Mouse (Mus musculus) brain, embryonic 18.5 days (tissue): ENCODE measurements around the gene Cdc37.
A peak's percentile ranks its signal among the peaks of the same experiment; 100 is the strongest.

Experiments
- DNase-seq: peaks from one replicate; pipeline ENCODE4 v3.0.0-alpha.2; 2012; ENCODE audit warnings: low read depth, low spot score

Cdc37 gene

GRCm38 (mm10) chr9:21100447-21101161 lies 49.2 kb downstream of the Cdc37 start:
- no peak for DNase-seq

- DNase-seq, result no peak
These were observed 52.0 kb downstream of the Cdc37 start for GRCm38 (mm10) chr9:21097793-21098192.

GRCm38 (mm10) chr9:21095958-21096357 lies 53.8 kb downstream of the Cdc37 start:
- DNase-seq, result no peak

- DNase-seq, result no peak
These were observed 56.4 kb downstream of the Cdc37 start for GRCm38 (mm10) chr9:21093423-21093822.

- DNase-seq, result peak; percentile 96
These were observed 58.0 kb downstream of the Cdc37 start, which contains the start of the genes Gm38431 and Raver1 for GRCm38 (mm10) chr9:21091707-21092320. Gene Gm38431 (minus strand): TSS chr9:21091997. Gene Raver1 (minus strand): TSS chr9:21092008.

GRCm38 (mm10) chr9:21090972-21091706 lies 58.6 kb downstream of the Cdc37 start:
- DNase-seq, result no peak

- no peak for DNase-seq
These were observed 59.2 kb downstream of the Cdc37 start for GRCm38 (mm10) chr9:21090537-21090936.

- DNase-seq, result no peak
These were observed 66.5 kb downstream of the Cdc37 start for GRCm38 (mm10) chr9:21083324-21083723.
